Mouse (Mus musculus): Measurements from ENCODE around the gene Arhgef16. TPM values are rescaled to one million over a fixed set of nuclear protein-coding genes. Genes with fewer than 3 reads are reported as not detected.

Gene Arhgef16
- polyA plus RNA-seq, 1 experiment from 2014 or later = 38.5 TPM

DNA sequence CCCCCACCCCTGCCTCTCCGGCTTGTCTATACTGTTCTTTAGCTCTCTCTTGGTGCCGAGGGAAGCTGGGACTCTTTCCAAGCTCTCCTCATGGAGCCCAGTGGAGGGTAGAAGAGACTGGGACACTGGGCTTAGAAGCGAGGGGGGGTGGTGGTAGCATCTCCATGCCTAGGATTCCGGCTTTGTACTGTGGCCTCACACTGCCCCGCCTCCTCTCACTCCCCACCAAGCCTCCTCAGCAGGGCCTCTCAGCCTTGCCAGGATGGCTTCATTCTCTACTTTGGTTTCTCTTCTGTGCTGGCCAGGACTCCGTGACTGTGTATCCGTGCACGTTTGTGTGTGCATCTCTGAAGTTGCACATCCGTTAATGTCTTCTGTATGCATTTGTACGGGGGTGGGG is 64.6 kb downstream of the Arhgef16 start:
- 11% methylated on average over 10 of the region's 10 CpGs for WGBS
- Histone ChIP-seq H3K9ac (ENCODE audit: low read length) (peak overlapping the region; percentile 38; the same call in 1 of the 2 replicates), H3K4me2 (replicated peaks; ENCODE audit: low read depth) (peak overlapping the region; percentile 53), H3K27me3 (ENCODE audit: control insufficient read depth, insufficient read depth, low read length) (no peaks in the 10 kb centered on the region), H3K4me3 (ENCODE audit: low read depth, low read length) (peak overlapping the region; percentile 31), H3K4me1 (replicated peaks; ENCODE audit: control insufficient read depth, insufficient read depth) (no peaks in the 10 kb centered on the region; the same call in none of the 2 replicates), H3K9me3 (ENCODE audit: control insufficient read depth, low read length) (no peaks in the 10 kb centered on the region), H3K36me3 (ENCODE audit: control insufficient read depth, insufficient read depth, low read length) (no peaks in the 10 kb centered on the region), H3K27ac (replicated peaks) (peak overlapping the region; percentile 61)
- peak; percentile 23; the same call in 1 of the 2 replicates for ATAC-seq (ENCODE audit: low FRiP score, low TSS enrichment)
- TF ChIP-seq EP300 (optimal IDR thresholded peaks at IDR 0.05) = no peak
- TF ChIP-seq CTCF (IDR thresholded peaks at IDR 0.05; ENCODE audit: low read depth) = no peak
- DNase-seq (ENCODE audit: low spot score) = no peak

DNA sequence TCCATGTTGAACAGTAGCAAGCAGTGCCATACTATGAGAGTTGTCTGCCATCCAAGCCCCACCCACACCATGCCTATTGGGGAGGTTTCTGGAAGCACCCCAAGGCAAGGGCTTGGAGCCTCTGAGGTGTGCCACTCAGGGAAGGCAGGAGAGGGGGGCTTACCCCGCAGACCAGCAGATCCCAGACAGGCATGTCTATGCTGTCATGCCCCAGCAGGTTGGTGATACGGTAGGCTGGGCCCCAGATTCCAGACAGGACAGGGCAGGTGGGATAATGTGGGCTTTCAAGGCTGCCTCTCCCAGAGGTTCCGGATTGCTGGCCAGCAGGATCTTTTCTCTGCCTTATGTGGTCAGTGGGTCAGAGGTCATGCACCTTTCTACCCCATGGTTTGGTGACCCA is 65.5 kb downstream of the Arhgef16 start:
- TF ChIP-seq CTCF (IDR thresholded peaks at IDR 0.05; ENCODE audit: low read depth) (no peak), EP300 (optimal IDR thresholded peaks at IDR 0.05) (no peak)
- Histone ChIP-seq H3K36me3 (ENCODE audit: control insufficient read depth, insufficient read depth, low read length) (no peaks in the 10 kb centered on the region), H3K4me3 (ENCODE audit: low read depth, low read length) (no peak overlapping the region), H3K4me2 (replicated peaks; ENCODE audit: low read depth) (no peak overlapping the region), H3K27me3 (ENCODE audit: control insufficient read depth, insufficient read depth, low read length) (no peaks in the 10 kb centered on the region), H3K27ac (replicated peaks) (peak overlapping the region; percentile 61), H3K9ac (ENCODE audit: low read length) (no peak overlapping the region), H3K9me3 (ENCODE audit: control insufficient read depth, low read length) (no peaks in the 10 kb centered on the region), H3K4me1 (replicated peaks; ENCODE audit: control insufficient read depth, insufficient read depth) (no peaks in the 10 kb centered on the region; the same call in none of the 2 replicates)
- DNase-seq (ENCODE audit: low spot score) (no peak), ATAC-seq (ENCODE audit: low FRiP score, low TSS enrichment) (no peak)
- WGBS = 75% methylated on average over 3 of the region's 3 CpGs

DNA sequence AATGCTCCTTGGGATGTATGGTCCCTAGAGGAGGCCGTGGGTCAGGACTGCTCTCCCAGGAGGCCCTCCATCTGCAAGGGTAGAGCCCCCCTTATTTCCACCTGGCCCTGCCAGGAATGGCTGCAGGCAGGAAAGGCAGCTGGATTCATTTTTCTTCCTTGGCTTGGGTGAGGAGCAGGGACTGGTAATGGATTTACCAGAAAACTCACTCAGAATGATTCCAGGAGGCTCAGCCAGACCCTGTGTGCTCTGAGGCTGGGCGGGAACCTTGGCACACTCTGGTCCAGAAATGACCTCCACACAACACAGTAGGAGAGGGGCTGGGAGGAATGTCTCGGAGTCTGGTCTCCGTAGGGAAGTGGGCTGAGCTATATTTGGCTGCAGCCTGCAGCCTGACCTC is 69.2 kb downstream of the Arhgef16 start:
- H3K36me3 ChIP-seq (ENCODE audit: control insufficient read depth, insufficient read depth, low read length) = no peaks in the 10 kb centered on the region
- no peak overlapping the region for H3K4me3 ChIP-seq (ENCODE audit: low read depth, low read length)
- H3K27ac ChIP-seq (replicated peaks) = no peak overlapping the region
- ATAC-seq (ENCODE audit: low FRiP score, low TSS enrichment) = no peak
- 54% methylated on average over 4 of the region's 4 CpGs for WGBS
- no peak overlapping the region for H3K4me2 ChIP-seq (replicated peaks; ENCODE audit: low read depth)
- H3K4me1 ChIP-seq (replicated peaks; ENCODE audit: control insufficient read depth, insufficient read depth) = no peaks in the 10 kb centered on the region; the same call in 1 of the 2 replicates
- TF ChIP-seq CTCF (IDR thresholded peaks at IDR 0.05; ENCODE audit: low read depth) (no peak), EP300 (optimal IDR thresholded peaks at IDR 0.05) (no peak)
- DNase-seq (ENCODE audit: low spot score) = no peak
- H3K9ac ChIP-seq (ENCODE audit: low read length) = no peak overlapping the region
- no peaks in the 10 kb centered on the region for H3K9me3 ChIP-seq (ENCODE audit: control insufficient read depth, low read length)
- H3K27me3 ChIP-seq (ENCODE audit: control insufficient read depth, insufficient read depth, low read length) = no peaks in the 10 kb centered on the region

DNA sequence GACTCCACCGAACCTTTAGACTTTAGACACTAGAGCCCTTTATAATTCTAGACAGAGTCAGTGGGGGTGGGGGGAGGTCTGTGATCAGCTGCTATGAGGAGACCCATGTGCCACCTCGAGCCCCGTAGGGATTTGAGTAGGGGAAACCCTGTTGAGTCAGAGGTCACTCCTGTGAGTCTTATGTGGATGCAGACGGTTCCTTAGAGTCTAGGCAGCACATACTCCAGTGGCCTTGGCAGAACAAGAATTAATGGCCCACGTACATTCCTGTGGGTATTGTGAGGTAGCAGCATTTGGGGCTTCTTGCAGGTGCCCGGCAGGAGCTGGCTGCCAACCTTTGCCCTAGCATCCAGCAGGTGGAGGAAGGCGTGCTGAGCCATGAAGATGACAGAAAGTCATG is 70.1 kb downstream of the Arhgef16 start:
- Histone ChIP-seq H3K36me3 (ENCODE audit: control insufficient read depth, insufficient read depth, low read length) (no peaks in the 10 kb centered on the region), H3K9me3 (ENCODE audit: control insufficient read depth, low read length) (no peaks in the 10 kb centered on the region), H3K27ac (replicated peaks) (no peak overlapping the region), H3K4me1 (replicated peaks; ENCODE audit: control insufficient read depth, insufficient read depth) (no peaks in the 10 kb centered on the region; the same call in 1 of the 2 replicates), H3K27me3 (ENCODE audit: control insufficient read depth, insufficient read depth, low read length) (no peaks in the 10 kb centered on the region), H3K4me3 (ENCODE audit: low read depth, low read length) (no peak overlapping the region), H3K9ac (ENCODE audit: low read length) (no peak overlapping the region), H3K4me2 (replicated peaks; ENCODE audit: low read depth) (no peak overlapping the region)
- ATAC-seq (ENCODE audit: low FRiP score, low TSS enrichment) (no peak), DNase-seq (ENCODE audit: low spot score) (no peak)
- TF ChIP-seq EP300 (optimal IDR thresholded peaks at IDR 0.05) (no peak), CTCF (IDR thresholded peaks at IDR 0.05; ENCODE audit: low read depth) (no peak)
- 73% methylated on average over 7 of the region's 7 CpGs for whole genome bisulfite sequencing

DNA sequence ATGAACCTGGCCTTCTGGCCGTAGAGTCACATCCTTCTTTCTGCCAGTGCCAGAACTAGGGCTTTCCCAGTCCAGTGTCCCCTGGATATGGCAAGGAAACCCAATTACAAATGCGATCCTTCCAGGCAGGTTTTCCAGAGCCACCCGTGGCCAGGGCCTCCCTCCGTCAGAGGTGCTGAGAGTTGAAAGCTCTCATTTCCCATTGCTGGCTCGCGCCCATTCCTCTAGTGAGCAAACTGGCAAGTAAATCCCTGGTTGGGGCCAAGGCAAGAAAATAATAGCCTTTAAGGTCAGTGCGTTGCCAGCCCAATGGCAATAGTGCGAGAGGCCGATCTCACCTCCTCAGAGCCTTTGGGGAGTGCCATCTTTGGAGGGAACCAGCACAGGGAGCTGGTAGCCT is 71.9 kb downstream of the Arhgef16 start:
- no peak for TF ChIP-seq CTCF (IDR thresholded peaks at IDR 0.05; ENCODE audit: low read depth)
- TF ChIP-seq EP300 (optimal IDR thresholded peaks at IDR 0.05) = no peak
- DNase-seq (ENCODE audit: low spot score) (no peak), ATAC-seq (ENCODE audit: low FRiP score, low TSS enrichment) (no peak)
- no peaks in the 10 kb centered on the region for H3K36me3 ChIP-seq (ENCODE audit: control insufficient read depth, insufficient read depth, low read length)
- no peak overlapping the region for H3K4me2 ChIP-seq (replicated peaks; ENCODE audit: low read depth)
- WGBS = 89% methylated on average over 9 of the region's 9 CpGs
- H3K27me3 ChIP-seq (ENCODE audit: control insufficient read depth, insufficient read depth, low read length) = no peaks in the 10 kb centered on the region
- no peak overlapping the region for H3K9ac ChIP-seq (ENCODE audit: low read length)
- H3K4me3 ChIP-seq (ENCODE audit: low read depth, low read length) = no peak overlapping the region
- peaks cover under 1% of the 10 kb centered on the region; the same call in 1 of the 2 replicates for H3K4me1 ChIP-seq (replicated peaks; ENCODE audit: control insufficient read depth, insufficient read depth)
- no peaks in the 10 kb centered on the region for H3K9me3 ChIP-seq (ENCODE audit: control insufficient read depth, low read length)
- H3K27ac ChIP-seq (replicated peaks) = no peak overlapping the region

Other genes with a start within 250 kb of the Arhgef16 start
- gene Trp73, start 161.5 kb downstream of the Arhgef16 start, polyA plus RNA-seq (2015; fragmentation: Nextera tagmentation; extraction: Ambion mirVana) = 1.0 and 1.3 TPM in 2 replicates
- gene Wrap73, start 159.3 kb downstream of the Arhgef16 start, polyA plus RNA-seq (2015; fragmentation: Nextera tagmentation; extraction: Ambion mirVana) = 17.3 and 19.9 TPM in 2 replicates
- gene Tprgl, start 141.0 kb downstream of the Arhgef16 start, polyA plus RNA-seq (2015; fragmentation: Nextera tagmentation; extraction: Ambion mirVana) = 165 and 170 TPM in 2 replicates
- 10.2 and 10.8 TPM in 2 replicates for gene Megf6, start 130.9 kb downstream of the Arhgef16 start, polyA plus RNA-seq (2015; fragmentation: Nextera tagmentation; extraction: Ambion mirVana)
- not detected in 2 replicates for gene B230104I21Rik, start 34.5 kb upstream of the Arhgef16 start, polyA plus RNA-seq (2015; fragmentation: Nextera tagmentation; extraction: Ambion mirVana)

Measured in stomach, postnatal 0 days (tissue).